Mouse (Mus musculus) kidney, postnatal 25 days (tissue): ENCODE data around the gene Smarcd2.

Experiments
- DNase-seq, 2 experiments: peaks; one replicate each; pipeline ENCODE4 v3.0.0; 2021; ENCODE audit warnings: mixed read lengths in 2 of 2

Gene Smarcd2

DNA sequence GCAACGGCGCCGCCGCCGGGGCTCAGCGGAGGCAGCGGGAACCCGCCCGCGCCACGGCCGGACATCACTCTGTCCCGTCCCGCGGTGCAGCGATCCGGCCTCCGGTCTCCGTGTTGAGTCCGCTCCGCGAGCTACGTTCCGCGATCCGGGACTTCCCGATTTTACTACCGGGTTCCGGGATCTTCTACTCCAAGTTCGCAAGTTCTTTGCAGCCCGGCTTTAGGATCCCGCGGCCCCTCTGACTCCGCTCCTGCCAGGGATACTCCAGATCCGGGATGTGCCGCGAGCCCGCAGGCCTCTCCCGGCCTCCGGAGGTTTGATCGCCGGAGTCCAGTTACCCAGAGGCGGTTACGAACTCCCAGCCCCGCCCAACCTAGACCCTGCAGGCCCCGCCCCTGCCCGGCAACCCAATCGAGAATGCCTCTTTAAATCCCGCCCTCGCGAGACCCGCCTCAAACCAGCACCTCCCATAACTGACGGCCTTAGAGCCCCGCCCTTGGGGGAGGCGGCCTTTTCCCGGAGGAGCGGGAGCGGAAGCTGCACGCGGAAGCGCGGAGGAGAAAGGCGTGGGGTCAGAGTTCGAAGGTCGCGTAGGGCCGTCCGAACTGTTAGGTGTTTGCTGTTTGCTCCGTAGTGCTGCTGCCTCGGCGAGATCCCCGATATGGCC lies at the start of gene Smarcd2:
Gene Smarcd2 (minus strand): TSS at position 329 of the 667 bp plus-strand sequence.
- DNase-seq = peak; percentile 100

DNA sequence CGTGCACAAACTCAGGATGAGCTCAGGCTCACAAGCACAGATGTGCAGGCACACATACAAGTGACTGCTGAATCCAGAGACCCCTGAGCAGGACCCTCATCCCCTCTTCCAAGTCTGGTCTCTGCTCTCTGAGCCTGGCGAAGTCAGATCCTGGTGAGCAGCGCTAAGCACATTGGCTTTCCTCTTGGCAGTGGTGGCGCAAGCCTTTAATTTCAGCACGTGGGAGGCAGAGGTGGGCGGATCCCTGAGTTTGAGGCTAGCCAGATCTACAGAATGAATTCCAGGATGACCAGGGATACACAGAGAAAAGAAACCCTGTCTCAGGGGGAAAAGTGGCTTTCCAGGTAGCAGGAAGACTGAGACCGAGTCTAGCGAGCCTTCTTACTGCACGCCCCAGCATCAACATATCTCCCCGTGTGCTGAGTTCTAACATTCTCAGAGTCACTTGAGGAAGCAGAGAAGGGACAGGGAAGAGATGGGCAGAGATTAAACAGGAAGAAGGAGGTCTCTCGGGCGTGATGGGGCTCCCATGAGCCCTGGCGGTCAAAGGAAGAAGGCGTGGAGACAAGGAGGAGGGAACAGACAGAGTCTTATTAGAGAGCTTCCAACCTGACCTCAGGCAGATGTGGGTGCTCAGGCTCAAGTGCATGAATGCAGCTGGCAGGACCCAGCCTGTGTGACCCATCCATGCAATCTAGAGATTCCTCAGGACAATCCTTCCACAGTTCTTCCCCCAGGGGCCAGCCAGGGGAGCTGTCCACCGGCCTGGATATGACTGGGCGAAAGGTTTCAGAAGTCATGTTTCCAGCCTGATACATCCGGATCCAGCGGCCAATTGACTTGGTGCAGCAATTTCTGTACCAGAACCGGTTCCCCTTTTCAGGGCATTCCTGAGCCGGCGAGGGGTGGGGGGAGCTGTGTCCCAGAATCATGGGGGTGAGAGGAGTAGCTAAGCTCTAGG lies 45.9 kb upstream of the Smarcd2 start:
- peak in 1 of 2 experiments; percentile 47 for DNase-seq

DNA sequence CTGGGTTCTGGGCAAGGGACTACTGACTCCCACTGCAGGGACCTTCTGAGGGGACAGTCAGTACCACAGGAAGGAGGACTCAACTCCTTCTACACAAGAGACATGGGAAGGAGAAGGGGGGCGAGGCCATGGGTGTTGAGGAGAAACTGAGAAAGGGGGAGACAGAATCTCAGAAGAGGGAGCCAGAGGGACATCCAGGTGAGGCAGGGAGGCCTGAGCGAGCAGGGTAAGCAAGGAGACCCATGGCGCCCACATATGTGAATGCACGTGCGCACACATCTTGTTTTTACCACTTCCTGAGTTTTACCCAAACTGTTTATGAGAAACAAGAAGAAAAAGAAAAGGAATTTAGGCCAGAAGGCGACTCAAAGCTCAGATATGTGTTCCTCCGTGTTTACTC lies 45.0 kb upstream of the Smarcd2 start:
- DNase-seq = no peak

DNA sequence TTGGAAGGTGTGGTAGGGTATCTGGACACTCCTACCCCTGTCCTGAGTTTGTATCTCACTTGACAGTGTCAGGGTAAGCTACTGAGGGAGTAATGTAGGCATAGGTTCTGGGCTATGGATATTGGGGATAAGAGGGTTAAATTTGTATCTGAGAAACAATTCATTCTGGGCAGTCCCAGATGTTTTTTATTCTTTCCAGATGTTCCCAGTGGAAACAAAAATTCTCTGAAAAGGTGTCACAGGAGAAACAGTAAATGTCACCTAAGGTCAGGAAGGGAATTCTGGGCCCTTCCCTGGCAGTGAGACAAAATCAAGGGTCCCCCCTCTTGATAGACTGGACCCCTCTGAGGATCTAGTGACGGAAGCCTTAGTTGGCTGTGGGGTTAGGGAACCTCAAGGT lies 43.6 kb upstream of the Smarcd2 start:
- DNase-seq = no peak

DNA sequence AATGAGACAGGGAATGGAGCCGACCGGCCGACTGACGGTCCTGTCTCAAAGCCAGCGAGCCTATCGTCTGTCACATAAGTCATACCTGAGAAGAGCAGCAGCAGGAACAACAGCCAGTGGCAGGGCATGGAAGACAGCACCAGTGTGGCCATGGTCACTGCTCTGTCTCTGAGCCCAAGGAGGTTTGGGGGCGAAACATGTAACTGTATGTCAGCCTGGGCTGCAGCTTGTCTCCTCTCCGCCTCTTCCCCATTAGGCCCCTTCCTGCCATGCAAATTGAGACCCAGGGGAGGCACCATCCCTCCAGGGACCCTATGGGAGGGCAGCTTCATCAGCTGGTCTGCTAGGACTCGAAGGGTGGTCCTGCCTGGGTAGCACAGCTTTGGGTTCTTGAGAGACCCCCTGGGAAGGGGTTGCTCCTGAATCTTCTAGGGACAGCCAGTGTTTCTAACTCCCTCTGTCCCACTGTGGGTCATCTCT lies 41.6 kb upstream of the Smarcd2 start, which contains the start of gene Cd79b:
Gene Cd79b (minus strand): TSS at position 430 of the 480 bp plus-strand sequence.
- DNase-seq = no peak

DNA sequence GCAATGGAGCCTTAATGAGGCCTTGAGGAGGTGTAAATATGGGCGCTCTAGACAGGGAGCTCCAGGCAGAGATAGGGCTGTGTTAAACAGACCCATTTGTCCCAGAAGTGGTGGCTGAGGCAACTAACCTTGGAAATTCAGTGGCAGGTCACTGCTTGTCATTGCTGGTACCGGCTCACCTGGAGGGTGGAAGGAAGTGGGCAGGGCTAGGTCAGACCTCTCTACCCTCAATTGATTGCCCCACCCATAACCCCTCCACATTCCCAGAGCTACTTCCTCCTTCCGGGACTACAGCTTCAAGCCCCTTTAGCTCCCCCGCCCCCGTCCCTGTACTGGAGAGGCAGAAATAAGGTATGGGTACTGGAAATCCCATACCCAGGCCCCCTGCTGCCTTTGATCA lies 40.8 kb upstream of the Smarcd2 start:
- no peak for DNase-seq

DNA sequence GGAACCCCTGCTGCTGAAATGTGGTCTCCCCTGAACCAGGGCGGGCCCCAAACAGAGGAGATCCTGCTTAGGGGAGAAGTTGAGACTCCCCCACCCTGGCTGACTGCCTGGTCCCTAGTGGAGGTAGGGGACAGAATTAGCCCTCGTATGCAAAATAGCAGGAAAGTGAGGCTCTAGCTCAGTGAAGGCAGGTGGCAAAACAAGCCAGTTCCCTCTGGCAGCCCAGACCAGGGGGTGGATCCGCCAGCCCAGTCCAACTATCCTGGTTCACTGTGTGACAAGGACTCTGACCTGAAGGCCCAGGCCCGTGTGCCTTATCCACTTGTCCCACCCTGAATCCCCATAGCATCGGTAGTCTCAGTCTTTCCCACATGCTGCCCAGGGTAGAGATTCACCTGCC lies 37.4 kb upstream of the Smarcd2 start:
- no peak for DNase-seq

DNA sequence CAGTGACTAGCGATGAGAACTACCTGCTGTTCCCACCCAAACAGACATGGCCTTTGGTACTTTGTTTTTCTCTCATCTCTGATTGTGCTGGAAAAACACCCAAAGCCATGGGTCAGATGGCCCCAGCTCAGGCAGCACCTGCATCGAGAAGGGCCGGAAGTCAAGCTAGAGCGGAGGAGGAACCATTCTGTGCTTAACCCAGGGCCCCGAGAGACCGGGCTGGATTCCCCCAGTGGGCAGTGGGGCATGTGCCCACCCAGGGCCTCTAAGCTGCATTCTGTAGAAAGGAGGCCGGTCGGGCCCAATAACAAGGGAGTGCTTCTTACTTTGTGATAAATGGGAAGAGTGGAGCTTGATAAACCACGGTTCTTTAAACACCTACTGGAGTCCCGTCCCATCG lies 35.4 kb upstream of the Smarcd2 start:
- no peak for DNase-seq

DNA sequence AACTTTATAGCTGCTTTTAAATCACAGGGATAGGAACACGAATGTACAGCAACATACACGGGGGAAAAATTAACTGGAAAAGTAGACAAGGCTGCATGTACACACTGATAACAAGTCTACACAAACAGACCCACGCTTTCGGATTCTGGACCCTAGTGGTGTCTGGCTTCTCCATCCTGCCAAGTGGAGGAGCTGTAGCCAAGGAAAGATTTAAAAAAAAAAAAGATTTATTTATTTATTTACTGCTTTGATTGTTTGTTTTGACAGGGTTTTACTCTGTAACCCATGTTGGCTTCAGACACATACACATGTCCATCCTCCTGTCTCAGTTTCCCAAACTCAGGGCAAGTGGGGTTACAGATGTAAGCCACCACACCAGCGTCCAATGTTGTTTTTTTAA lies 34.7 kb upstream of the Smarcd2 start:
- DNase-seq = no peak

DNA sequence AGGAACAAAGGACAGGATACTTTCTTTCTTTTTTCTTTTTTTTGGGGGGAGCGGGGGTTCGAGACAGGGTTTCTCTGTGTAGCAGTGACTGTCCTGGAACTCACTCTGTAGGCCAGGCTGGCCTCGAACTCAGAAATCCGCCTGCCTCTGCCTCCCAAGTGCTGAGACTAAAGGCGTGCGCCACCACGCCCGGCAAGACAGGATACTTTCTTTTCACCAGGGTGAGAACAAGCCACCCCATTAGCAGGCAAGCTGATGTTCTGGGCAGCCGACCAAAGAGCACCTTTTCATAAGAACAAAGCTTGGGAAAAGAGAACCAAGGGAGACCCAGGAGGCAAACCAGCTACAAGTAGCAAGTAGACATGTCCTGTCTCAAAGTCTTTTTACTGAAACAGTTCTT lies 34.0 kb upstream of the Smarcd2 start:
- no peak for DNase-seq

DNA sequence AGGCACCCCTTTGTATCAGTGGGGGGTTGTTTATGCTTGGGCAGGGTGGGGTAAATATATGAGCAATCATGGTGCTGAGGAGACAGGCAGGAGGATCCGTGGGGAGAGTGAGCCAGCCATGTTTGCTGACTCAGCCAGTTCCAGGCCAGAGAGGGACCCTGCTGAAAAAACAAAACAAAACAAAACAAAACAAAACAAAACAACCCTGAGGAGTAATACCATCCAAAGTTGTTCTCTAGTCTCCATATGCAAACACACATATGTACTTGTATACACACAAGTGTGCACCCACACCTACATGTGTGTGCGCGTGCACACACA lies 33.3 kb upstream of the Smarcd2 start:
- DNase-seq = no peak

DNA sequence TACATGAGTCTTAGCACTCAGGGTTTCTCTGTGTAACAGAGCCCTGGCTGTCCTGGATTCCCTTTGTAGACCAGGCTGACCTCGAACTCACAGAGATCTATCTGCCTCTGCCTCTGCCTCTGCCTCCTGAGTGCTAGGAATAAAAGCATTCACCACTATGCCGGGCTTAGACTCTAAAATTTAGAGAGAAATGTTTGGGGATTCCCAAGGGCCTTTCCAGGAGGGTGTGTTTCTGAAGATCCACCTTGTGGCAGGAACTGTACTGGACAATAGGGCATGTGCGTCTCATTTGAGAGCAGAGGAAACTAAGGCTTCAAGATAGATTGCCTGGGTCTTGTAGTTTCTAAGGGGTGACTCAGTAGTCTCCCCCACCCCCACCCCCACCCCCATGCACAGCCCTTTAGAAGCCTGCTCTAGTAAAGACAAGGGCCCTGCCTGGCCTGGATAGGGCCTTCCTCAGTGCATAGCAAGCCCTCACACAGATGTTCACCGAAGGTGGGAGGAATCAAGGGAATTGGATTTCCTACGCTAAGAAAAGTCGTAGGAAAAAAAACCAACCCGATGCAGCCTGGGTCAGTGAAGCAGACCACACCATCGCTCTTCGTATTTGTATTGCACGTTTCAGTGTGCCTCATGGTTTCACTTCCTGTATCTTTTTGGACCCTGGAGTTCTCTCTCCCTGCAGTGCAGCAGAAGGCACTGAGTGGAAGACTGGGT lies 32.7 kb upstream of the Smarcd2 start:
- DNase-seq = no peak

DNA sequence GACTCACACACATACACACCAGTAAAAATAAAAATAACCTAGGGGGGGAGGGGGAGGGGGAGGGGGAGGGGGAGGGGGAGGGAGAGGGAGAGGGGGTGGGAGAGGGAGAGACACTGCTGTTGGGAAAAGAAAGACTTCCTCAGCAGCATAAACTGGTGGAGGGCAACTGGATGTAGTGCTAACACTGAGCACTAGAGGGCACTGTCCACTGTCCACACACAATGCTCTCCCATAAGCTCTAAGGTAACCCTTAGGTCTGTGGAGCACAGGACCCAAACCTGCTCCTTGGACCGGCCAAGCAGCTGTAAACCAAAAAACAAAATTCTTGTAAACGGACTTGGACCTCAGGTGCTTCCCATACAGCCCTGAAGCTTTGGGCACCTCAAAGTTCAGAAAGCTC lies 29.9 kb upstream of the Smarcd2 start:
- peak; percentile 57 to 77 for DNase-seq

DNA sequence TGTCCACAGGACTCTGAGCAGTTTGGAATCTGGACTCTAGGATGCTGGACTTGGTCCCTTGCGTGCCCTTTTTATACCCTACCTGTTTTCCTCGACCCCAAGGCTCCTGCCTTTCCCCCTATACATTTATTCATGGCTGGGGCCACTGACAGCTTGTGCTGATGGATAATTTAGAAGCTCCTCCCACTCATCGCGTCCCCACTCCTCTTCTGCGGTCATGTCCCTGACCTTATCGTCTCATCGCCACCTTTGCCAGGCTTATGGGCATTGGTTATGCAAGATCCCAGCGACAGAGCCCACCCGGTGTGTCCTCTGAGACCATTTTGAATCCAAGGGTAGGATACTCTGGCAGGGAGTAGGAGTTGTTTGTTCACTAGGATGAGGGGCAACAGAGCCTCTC lies 29.0 kb upstream of the Smarcd2 start, which contains the start of gene Gh:
Gene Gh (minus strand): TSS at position 101 of the 400 bp plus-strand sequence.
- DNase-seq = no peak

DNA sequence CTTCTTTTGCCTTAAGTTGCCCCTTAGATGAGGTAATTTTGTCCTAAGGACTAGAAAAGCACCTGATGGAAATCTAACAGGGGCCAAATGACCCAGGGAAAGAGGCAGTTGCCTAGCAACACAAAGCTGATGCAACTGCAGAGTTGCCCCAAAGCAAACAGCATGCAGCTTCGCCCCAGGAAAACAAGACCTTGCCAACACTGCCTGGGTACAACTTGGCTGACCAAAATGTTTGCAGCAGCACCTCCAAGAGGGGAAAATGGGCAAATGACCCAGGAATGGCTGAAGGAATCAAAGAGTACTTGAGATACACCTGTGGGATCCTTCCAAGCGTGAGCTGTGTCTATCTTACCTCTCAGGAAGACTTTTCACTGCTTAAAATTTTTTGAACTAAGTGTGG lies 19.1 kb upstream of the Smarcd2 start:
- no peak for DNase-seq

DNA sequence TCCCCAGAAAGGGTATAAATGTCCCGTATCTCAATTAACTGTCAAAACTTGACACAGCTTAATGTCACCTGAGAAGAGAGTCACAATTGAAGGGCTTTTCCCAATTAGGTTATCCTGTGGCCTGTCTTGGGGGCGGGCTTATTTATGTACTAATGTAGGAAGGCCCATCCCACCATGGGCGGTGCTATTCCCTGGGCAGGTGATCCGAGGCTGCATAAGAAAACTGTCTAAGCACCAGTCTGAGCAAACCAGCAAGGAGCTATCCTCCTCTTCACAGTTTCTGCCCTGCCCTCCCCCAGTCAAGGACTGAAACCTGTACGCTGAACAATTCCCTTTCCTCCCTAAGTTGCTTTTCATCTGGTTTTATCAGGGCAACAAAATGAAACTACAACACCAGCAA lies 17.6 kb upstream of the Smarcd2 start:
- DNase-seq = no peak

DNA sequence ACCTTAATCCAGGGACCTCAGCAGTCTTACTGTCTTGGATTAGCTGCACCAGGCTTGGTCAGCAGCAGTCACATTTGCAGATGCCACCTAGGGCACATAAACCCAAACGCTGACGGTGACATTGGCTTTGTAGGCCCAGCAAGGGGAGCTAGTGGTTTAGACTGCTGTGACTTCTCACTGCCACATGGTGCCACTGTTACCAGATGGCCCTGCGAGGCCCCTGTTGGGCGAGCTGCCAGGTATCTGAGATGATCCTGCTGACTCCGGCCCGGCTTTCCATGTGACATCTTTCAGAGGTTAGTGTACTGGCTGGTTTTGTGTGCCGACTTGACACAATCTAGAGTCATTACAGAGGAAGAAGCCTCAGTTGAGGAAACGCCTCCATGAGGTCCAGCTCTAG lies 16.6 kb upstream of the Smarcd2 start:
- peak; percentile 81 to 85 for DNase-seq

DNA sequence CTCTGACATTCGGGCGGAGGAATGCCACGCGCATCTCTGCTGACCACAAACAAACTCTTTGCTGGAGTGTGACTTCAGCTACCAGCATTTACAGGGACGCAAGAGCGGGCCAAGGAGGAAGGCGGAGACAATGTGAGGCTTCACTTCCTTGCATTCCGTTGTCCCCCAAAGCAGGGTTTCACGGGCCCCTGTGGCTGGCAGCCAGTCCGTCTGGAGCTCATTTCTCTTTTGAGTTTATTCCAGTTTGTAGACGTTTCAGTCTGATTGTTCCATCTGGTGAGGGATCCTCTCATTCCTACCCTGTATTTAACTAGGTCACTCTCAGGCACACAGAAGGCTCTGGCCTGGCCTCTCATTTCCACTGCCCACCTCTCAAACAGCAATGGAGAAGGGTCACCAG lies 14.2 kb upstream of the Smarcd2 start:
- DNase-seq = no peak

DNA sequence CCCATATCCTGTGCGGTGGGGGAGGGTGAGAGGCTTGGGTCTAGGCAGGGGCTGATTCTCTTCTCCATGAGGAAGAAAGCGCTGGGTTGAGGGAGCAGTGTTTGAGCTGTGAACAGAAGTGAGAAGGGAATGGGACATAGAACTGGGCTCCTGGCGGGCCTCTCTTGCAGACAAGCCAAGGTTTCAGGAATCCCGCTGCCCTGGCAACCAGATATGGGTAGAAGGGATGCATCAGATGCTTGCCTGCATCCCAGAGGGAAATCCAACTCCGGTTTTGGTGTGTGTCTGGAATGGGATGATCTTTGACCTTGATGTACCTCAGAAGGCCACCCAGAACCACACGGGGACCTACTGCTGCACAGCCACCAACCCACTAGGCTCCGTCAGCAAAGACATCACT lies 13.4 kb upstream of the Smarcd2 start:
- DNase-seq = no peak

DNA sequence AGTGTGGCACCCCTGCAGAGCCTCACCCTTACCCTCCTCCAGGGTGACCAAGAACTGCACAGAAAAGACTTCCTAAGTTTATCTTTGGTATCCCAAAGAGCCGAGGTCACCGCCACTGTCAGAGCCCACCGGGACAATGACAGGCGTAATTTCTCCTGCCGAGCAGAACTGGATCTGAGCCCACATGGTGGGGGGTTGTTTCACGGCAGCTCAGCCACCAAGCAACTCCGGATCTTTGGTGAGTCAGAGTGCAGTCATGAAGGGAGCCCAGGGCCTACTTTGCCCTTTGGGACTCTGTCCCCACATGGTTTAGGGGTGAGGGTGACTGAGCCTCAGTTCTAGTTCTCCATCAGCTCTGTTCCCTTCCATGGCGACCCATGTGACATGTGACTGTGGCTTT lies 11.4 kb upstream of the Smarcd2 start:
- peak in 1 of 2 experiments; percentile 13 for DNase-seq

DNA sequence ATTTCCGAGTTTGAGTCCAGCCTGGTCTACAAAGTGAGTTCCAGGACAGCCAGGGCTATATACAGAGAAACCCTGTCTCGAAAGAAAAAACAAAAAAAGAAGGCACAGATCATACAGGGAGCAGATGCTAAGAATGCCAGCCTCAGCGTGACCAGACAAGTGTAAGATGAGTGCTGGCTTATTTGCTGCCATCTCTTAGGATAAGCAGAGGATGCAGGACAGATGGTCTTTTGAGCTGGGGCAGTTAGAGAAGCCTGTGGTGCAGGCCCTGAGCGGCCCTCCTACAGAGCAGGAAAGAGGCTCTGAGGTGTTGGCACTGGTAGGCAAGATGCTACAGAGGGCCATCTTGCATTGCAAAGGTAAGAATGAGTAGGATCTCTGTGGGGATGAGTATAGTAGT lies 10.6 kb upstream of the Smarcd2 start:
- no peak for DNase-seq

DNA sequence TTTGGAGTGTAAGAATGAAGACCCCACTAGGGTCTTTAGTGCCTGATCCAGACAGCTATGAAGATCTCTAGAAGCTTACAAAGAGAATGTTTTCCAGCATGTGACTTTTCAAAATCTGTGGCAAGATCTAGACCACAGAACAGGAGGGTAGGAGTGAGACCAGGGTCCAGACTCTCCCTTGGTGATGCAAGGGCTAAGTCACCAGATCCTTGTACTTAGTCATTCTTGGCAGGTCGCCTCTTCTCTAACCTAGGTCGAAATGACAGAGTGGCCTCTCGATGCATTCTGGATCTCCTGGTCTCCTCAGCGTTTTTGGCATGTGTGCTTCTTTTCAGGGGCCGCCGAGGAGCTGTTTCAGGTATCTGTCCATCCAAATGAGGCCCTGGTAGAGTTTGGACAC lies 9.7 kb upstream of the Smarcd2 start:
- DNase-seq = no peak

DNA sequence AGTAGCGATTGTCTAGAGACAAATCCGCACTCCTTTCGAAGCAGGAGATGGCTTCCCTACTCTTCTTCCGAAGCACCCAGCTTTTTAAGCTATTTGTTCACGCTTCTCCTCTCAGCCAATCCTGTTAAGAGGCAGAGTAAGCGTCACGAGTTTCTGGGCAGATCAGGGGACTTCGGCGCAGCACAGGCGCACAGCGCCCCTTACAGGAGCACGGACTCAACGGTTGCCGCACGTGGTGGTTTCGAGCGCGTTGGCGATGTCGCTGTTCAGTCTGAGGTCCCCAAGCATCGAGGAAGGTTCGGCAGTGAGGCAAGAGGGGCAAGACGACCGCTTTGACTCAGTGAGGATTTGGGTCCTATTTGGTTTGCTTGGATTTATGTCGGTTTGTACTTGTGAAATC lies 3.7 kb upstream of the Smarcd2 start, which contains the start of gene Tcam1:
Gene Tcam1 (plus strand): TSS at position 219 of the 400 bp plus-strand sequence.
- peak; percentile 92 to 97 for DNase-seq
